Mouse (Mus musculus): ENCODE measurements around the gene Gm3099.
"Not testable (repeated sequence)": the region's sequence is repeated elsewhere in the genome, so short reads cannot be mapped to it uniquely, and the experiment has no call there.

Gm3099 gene

DNA sequence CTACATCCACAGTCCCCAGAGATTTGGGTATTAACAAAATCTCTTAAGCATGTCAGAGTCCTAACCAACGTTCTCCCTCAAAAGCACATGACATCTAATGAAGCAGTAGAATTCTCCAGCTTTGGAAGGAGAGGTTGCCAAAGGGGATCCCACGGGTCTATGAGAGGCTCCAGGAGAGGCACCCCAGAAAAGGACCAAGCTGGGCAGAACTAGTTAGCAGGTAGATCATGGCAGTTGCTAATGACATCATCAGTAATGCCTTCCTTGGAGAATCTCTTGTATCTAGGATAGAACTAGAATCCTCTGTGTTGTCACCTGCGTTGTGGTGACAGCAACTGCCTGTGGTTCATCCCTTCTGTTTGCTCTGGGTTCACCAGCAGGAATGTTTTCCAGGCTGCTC lies at the start of gene Gm3099:
Gm3099 (plus strand) TSS at position 301 of the 400 bp plus-strand sequence.
- not testable (repeated sequence) for DNase-seq (ENCODE audit: low read depth)

DNA sequence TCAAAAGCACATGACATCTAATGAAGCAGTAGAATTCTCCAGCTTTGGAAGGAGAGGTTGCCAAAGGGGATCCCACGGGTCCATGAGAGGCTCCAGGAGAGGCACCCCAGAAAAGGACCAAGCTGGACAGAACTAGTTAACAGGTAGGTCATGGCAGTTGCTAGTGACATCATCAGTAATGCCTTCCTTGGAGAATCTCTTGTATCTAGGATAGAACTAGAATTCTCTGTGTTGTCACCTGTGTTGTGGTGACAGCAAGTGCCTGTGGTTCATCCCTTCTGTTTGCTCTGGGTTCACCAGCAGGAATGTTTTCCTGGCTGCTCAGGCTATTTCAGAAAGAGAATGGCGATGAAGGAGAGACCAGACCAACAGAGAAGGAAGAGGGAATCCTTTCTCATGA lies 34.9 kb upstream of the Gm3099 start, which contains the start of gene Gm3095:
Gm3095 (plus strand) TSS at position 301 of the 400 bp plus-strand sequence.
- DNase-seq (ENCODE audit: low read depth), result not testable (repeated sequence)

DNA sequence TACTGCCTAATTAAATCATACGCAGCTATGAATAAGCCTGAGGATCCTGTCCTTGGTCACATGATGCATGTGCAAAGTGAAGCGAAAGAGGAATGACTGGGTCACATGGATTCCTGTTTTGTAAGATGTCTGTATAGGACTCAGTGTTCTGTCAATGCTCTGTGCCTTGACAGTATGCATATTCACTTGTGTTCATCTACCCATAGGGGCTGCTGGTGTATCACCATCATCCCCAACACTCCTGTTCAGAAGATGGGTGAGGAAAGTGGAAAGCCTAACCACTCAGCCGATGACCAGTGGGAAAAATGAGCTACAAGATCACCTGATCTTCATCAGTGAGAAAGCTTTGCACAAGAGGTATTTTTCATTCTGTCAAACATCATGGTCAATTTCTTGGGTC lies 25.4 kb downstream of the Gm3099 start, which contains the start of gene Gm5796:
Gm5796 (plus strand) TSS at position 301 of the 400 bp plus-strand sequence.
- DNase-seq (ENCODE audit: low read depth), result not testable (repeated sequence)

Measured in fibroblast of lung, adult 2 months (primary cell).